Mouse (Mus musculus): ENCODE results near the gene Fuca1. TPM values are rescaled to one million over a fixed set of nuclear protein-coding genes. Genes with fewer than 3 reads are reported as not detected.

The Fuca1 gene
- polyA plus RNA-seq (2015; fragmentation: Nextera tagmentation; extraction: Ambion mirVana): 52.9 and 58.8 TPM in 2 replicates

DNA sequence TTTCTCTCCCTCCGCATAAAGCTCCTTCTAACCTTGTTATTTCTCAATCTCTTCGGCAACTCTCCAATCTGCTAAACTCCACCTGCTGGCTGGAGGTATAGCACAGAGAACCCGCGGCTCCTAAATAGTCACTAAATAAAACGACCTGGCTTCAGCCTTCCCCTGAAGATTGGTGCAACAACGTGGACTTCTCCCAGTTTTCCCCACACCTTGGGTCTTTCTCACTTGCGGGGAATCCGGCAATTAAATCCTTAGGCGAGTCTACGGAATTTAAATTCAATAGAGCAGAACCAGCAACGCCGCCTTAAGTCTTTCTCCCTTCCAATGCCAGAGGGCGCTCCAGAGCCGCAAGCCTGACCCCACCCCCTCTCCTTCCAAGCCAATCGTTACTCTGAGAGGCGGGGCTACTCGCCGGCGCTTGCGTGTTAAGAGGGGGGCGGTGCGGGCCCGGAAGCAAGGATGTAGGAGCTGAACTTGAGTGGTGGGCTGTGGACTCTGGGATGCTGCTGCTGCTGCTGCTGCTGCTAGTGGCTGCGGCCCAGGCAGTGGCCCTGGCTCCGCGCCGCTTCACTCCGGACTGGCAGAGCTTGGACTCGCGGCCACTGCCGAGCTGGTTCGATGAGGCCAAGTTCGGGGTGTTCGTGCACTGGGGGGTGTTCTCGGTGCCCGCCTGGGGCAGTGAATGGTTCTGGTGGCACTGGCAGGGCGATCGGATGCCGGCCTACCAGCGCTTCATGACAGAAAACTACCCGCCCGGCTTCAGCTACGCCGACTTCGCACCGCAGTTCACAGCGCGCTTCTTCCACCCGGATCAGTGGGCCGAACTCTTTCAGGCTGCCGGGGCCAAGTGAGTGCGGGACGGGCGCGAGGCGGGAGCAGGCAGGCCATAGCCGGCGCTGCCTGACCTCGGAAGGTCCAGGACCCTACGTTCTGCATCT, at the start of gene Fuca1:
Gene Fuca1, plus strand, starts transcription at position 432 of the 938 bp plus-strand sequence.
- Histone ChIP-seq H3K9ac (replicated peaks; ENCODE audit: low read depth, low read length) (peak within 1 kb of the TSS; percentile 73), H3K36me3 (ENCODE audit: control insufficient read depth, insufficient read depth) (no peaks in the 10 kb centered on the region; the same call in 1 of the 2 replicates), H3K4me2 (ENCODE audit: low read length) (peak within 1 kb of the TSS; percentile 89), H3K4me1 (replicated peaks; ENCODE audit: control insufficient read depth, insufficient read depth, low read length) (peaks cover 11% of the 10 kb centered on the region), H3K27me3 (replicated peaks; ENCODE audit: control insufficient read depth, insufficient read depth, low read length) (no peaks in the 10 kb centered on the region), H3K27ac (ENCODE audit: low read length) (peak within 1 kb of the TSS; percentile 80), H3K9me3 (ENCODE audit: control insufficient read depth, low read length) (no peaks in the 10 kb centered on the region), H3K4me3 (replicated peaks; ENCODE audit: low read length) (peak within 1 kb of the TSS; percentile 76)
- 2% methylated on average over 60 of the region's 60 CpGs for WGBS
- ATAC-seq: peak; percentile 98

DNA sequence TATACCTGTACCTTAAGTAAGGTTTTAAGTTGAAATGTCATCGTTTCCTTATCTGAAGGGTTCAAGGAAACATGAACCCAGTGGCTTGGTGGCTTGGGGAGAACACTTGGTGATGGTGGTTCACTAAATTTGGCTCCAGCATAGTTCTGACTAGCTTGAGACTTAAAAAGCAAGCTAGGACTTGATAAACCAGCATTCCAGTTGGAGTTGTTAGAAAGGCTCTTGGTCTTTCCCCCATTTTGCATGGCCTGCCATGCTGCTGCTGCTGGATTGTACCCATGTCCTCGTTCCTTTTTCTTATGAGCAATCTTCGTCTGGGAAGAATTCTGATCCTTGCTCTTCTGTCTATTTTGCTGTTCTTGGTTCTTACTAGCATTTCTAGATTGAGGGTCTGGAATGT, 48.5 kb upstream of the Fuca1 start:
- no peak for ATAC-seq
- H3K9me3 ChIP-seq (ENCODE audit: control insufficient read depth, low read length): no peaks in the 10 kb centered on the region
- peak overlapping the region; percentile 77 for H3K4me2 ChIP-seq (ENCODE audit: low read length)
- H3K4me1 ChIP-seq (replicated peaks; ENCODE audit: control insufficient read depth, insufficient read depth, low read length): peaks cover 41% of the 10 kb centered on the region
- peak overlapping the region; percentile 75; the same call in 1 of the 2 replicates for H3K9ac ChIP-seq (replicated peaks; ENCODE audit: low read depth, low read length)
- 31% methylated on average over 3 of the region's 3 CpGs for WGBS
- no peak overlapping the region for H3K27ac ChIP-seq (ENCODE audit: low read length)
- H3K36me3 ChIP-seq (ENCODE audit: control insufficient read depth, insufficient read depth): peaks cover 3% of the 10 kb centered on the region
- no peaks in the 10 kb centered on the region for H3K27me3 ChIP-seq (replicated peaks; ENCODE audit: control insufficient read depth, insufficient read depth, low read length)
- H3K4me3 ChIP-seq (replicated peaks; ENCODE audit: low read length): peak overlapping the region; percentile 76

DNA sequence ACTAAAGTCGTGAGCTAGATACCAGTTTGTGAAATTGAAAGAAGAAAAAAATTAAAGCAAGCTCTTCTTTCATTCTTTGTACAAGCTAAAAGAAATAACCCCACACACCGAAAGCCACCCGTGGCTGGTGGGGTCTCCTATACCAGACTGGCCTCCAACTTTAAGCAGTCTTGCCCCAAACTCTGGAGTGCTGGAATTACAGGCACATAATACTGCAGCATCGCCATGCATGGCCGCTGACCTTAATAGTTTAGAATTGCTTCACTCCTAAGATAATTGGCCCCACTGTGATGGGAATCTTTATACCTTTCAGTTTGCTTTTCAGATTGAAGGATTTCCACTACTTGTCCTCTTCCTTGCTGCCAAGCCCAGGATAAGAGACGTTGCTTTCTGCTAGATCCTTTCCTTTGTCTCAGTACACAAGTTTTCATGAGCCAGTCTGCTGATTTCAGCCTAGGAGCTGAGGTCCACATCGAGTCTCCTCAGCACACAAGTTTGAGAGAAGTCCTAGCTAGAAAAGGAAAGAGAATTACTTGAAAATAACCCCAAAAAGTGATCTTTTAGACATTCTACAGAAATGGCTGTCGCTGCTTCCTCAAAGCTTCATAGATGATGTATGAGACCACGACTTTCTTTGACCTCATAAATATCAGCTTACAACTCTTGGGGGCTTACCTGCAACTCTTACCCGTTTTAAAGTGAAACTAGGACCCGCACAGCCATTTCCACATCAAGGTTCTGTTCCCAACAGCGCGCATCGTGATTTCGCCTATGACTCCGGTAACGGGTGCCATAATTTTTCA, 47.7 kb upstream of the Fuca1 start:
- Histone ChIP-seq H3K9ac (replicated peaks; ENCODE audit: low read depth, low read length) (peak overlapping the region; percentile 75), H3K27ac (ENCODE audit: low read length) (peak overlapping the region; percentile 98), H3K4me1 (replicated peaks; ENCODE audit: control insufficient read depth, insufficient read depth, low read length) (peaks cover 41% of the 10 kb centered on the region), H3K27me3 (replicated peaks; ENCODE audit: control insufficient read depth, insufficient read depth, low read length) (no peaks in the 10 kb centered on the region), H3K9me3 (ENCODE audit: control insufficient read depth, low read length) (no peaks in the 10 kb centered on the region), H3K4me3 (replicated peaks; ENCODE audit: low read length) (peak overlapping the region; percentile 76), H3K36me3 (ENCODE audit: control insufficient read depth, insufficient read depth) (peaks cover 3% of the 10 kb centered on the region), H3K4me2 (ENCODE audit: low read length) (peak overlapping the region; percentile 77)
- 8% methylated on average over 17 of the region's 17 CpGs for WGBS
- no peak for ATAC-seq

DNA sequence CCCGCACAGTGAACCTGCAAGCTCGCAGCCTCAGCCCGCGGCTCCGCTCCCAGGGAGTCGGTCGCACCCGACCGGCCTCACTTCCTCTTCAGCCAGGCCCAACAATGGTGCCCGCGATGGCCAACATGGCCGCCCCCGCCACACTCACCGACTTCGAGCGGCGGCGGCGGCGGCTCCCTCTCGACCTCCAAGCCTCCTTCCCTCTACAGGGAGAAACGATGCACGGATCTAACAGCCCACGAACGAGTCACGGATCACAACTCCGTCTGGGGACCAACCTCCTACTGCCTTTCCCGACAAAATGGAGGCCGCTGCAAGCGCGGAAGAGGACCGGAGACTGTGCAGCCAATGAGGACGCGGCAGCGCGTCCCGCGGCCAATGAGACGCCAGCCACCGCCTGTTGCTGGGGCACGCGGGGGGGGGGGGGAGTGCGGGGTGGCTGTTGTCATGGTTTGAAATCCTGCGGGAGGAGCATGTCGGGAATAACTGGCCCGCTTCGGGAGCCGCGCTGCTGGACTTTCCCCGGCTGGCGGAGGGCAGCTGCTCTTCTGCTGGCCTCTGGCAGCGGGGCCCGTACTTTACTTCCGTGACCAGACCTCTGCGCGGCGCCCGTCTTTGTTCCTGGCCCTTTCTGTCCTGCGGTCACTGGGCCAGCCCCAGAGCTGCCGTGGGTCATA, 46.9 kb upstream of the Fuca1 start, which contains the start of gene Pnrc2:
Gene Pnrc2, minus strand, starts transcription at position 325 of the 677 bp plus-strand sequence.
- H3K4me3 ChIP-seq (replicated peaks; ENCODE audit: low read length): peak within 1 kb of the TSS; percentile 76
- peak within 1 kb of the TSS; percentile 77 for H3K9ac ChIP-seq (replicated peaks; ENCODE audit: low read depth, low read length)
- H3K4me1 ChIP-seq (replicated peaks; ENCODE audit: control insufficient read depth, insufficient read depth, low read length): peaks cover 41% of the 10 kb centered on the region
- H3K4me2 ChIP-seq (ENCODE audit: low read length): peak within 1 kb of the TSS; percentile 77
- H3K27me3 ChIP-seq (replicated peaks; ENCODE audit: control insufficient read depth, insufficient read depth, low read length): no peaks in the 10 kb centered on the region
- peak; percentile 98 for ATAC-seq
- peak within 1 kb of the TSS; percentile 98 for H3K27ac ChIP-seq (ENCODE audit: low read length)
- peaks cover 3% of the 10 kb centered on the region for H3K36me3 ChIP-seq (ENCODE audit: control insufficient read depth, insufficient read depth)
- no peaks in the 10 kb centered on the region for H3K9me3 ChIP-seq (ENCODE audit: control insufficient read depth, low read length)
- under 1% methylated on average over 60 of the region's 60 CpGs for WGBS

DNA sequence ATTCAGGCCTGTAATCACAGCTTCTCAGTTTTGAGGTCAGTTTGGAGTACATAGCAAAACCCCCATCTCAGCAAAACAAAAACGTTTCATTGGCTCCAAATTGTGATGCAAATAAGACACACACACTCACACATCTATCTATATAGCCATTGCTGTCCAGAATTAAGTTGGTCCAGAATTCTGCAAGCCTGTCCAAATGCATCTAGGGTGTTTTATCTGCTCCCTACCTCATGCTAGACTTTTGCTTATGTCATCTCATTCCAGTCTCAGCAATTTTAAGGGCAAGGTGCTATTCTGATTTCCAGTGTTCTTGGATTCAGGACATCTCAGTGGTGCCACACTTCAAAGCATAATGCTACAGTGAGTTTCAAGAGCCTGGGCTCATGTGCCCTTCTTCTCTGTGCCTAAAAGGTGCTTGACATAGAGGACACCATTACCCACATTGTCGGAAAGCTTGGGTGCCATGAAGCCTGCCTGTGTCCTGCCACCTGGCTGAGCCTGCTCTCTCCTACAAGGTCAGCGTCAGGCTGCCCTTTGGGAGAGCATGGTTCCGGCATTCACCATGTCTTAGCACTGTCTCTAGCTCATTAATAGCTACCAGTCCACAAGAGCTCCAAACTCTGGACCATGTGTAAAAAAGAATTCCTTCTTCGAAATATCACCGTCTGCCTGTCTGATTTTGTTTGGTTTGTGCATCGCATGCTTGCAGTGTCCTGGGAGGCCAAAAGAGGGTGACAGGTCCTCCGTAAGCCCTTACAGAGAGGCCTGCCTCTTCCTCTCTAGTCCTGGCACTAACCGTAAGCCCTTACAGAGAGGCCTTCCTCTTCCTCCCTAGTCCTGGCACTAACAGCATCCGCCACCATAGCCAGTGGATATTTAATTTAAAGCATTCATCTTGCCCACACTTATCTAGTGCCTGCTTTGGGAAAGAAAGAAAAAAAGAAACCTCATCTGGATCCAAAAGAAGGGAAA, 45.7 kb upstream of the Fuca1 start:
- Histone ChIP-seq H3K4me1 (replicated peaks; ENCODE audit: control insufficient read depth, insufficient read depth, low read length) (peaks cover 41% of the 10 kb centered on the region), H3K27me3 (replicated peaks; ENCODE audit: control insufficient read depth, insufficient read depth, low read length) (no peaks in the 10 kb centered on the region), H3K27ac (ENCODE audit: low read length) (peak overlapping the region; percentile 98), H3K9ac (replicated peaks; ENCODE audit: low read depth, low read length) (no peak overlapping the region), H3K4me2 (ENCODE audit: low read length) (no peak overlapping the region), H3K4me3 (replicated peaks; ENCODE audit: low read length) (peak overlapping the region; percentile 76), H3K36me3 (ENCODE audit: control insufficient read depth, insufficient read depth) (peaks cover 3% of the 10 kb centered on the region), H3K9me3 (ENCODE audit: control insufficient read depth, low read length) (no peaks in the 10 kb centered on the region)
- no peak for ATAC-seq
- WGBS: 82% methylated on average over 10 of the region's 10 CpGs

DNA sequence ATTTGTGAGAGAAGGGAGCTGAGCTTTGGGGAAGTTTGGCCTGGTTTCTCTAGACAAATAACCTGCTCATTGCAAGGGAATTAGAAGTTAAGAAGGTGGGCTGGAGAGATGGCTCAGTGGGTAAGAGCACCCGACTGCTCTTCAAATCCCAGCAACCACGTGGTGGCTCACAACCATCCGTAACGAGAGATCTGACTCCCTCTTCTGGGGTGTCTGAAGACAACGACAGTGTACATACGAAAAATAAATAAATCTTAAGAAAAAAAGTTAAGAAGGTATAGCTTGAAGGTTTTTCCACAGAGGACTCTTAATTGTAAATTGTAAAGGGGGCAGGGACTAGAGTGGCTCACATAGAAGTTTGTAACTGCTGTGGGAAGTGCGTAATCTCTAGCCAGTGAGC, 45.0 kb upstream of the Fuca1 start:
- Histone ChIP-seq H3K27ac (ENCODE audit: low read length) (no peak overlapping the region), H3K27me3 (replicated peaks; ENCODE audit: control insufficient read depth, insufficient read depth, low read length) (no peaks in the 10 kb centered on the region), H3K36me3 (ENCODE audit: control insufficient read depth, insufficient read depth) (peaks cover 3% of the 10 kb centered on the region), H3K9ac (replicated peaks; ENCODE audit: low read depth, low read length) (no peak overlapping the region), H3K4me1 (replicated peaks; ENCODE audit: control insufficient read depth, insufficient read depth, low read length) (peaks cover 38% of the 10 kb centered on the region), H3K9me3 (ENCODE audit: control insufficient read depth, low read length) (no peaks in the 10 kb centered on the region), H3K4me2 (ENCODE audit: low read length) (no peak overlapping the region; the same call in 1 of the 2 replicates), H3K4me3 (replicated peaks; ENCODE audit: low read length) (no peak overlapping the region)
- WGBS: 23% methylated on average over 7 of the region's 7 CpGs
- ATAC-seq: no peak

DNA sequence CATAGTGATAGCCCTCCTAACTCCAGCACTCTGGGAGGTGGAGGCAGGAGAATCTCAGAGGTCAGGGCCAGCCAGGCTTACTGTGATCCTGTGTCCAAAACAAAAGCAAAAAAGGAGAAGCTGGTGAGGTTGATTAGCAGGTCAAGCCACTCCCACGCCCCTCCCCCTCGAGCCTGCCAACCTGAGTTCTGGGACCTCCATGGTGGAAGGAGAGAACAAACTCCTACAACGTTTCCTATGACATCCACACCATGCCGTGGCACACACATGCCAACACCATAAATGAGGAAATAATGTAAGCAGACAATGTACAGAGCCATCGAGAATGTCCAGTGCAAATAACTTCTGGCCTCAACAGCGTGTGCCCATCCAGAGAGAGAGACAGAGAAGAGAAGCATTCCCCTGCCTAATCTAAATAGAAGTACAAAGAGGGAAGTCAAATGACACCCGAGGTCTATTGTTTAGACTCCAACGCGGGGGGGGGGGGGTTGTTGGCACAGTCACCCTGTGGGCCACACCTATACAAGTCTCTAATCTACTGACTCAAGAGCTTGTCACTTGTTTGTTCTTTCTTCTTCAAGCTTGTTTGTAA, 44.4 kb upstream of the Fuca1 start:
- Histone ChIP-seq H3K9me3 (ENCODE audit: control insufficient read depth, low read length) (no peaks in the 10 kb centered on the region), H3K4me1 (replicated peaks; ENCODE audit: control insufficient read depth, insufficient read depth, low read length) (peaks cover 36% of the 10 kb centered on the region), H3K4me3 (replicated peaks; ENCODE audit: low read length) (peak overlapping the region; percentile 20), H3K36me3 (ENCODE audit: control insufficient read depth, insufficient read depth) (peaks cover 3% of the 10 kb centered on the region; the same call in 1 of the 2 replicates), H3K9ac (replicated peaks; ENCODE audit: low read depth, low read length) (peak overlapping the region; percentile 46; the same call in 1 of the 2 replicates), H3K27me3 (replicated peaks; ENCODE audit: control insufficient read depth, insufficient read depth, low read length) (no peaks in the 10 kb centered on the region), H3K4me2 (ENCODE audit: low read length) (peak overlapping the region; percentile 47), H3K27ac (ENCODE audit: low read length) (peak overlapping the region; percentile 14; the same call in 1 of the 2 replicates)
- 4% methylated on average over 9 of the region's 9 CpGs for WGBS
- no peak for ATAC-seq

Data from forebrain, embryonic 16.5 days (tissue).